Mouse (Mus musculus): ENCODE data around the gene Scd1. TPM values are rescaled to one million over a fixed set of nuclear protein-coding genes. Genes with fewer than 3 reads are reported as not detected.

Scd1 gene
- polyA plus RNA-seq, 1 experiment from 2014 or later: 8.0 TPM

GRCm38 (mm10) chr19:44392339-44393009, 15.2 kb downstream of the Scd1 start:
- H3K9ac ChIP-seq (ENCODE audit: low read depth, low read length): no peak overlapping the region
- 75% methylated on average over 5 of the region's 5 CpGs for WGBS

GRCm38 (mm10) chr19:44391856-44392255, 15.8 kb downstream of the Scd1 start:
- WGBS: 91% methylated on average over 4 of the region's 4 CpGs
- no peak for DNase-seq (ENCODE audit: low spot score)
- no peak overlapping the region for H3K9ac ChIP-seq (ENCODE audit: low read depth, low read length)

More at GRCm38 (mm10) chr19:44392339-44393009, 15.2 kb downstream of the Scd1 start:
- Histone ChIP-seq H3K27ac (replicated peaks; ENCODE audit: low read depth, low read length) (no peak overlapping the region), H3K36me3 (ENCODE audit: control insufficient read depth, insufficient read depth, low read length) (peaks cover 12% of the 10 kb centered on the region; the same call in 1 of the 2 replicates), H3K9me3 (ENCODE audit: control insufficient read depth, low read length) (no peaks in the 10 kb centered on the region), H3K4me1 (ENCODE audit: control insufficient read depth, insufficient read depth, low read length) (peaks cover 12% of the 10 kb centered on the region), H3K4me2 (ENCODE audit: low read depth, low read length) (no peak overlapping the region), H3K27me3 (replicated peaks; ENCODE audit: control insufficient read depth, insufficient read depth, low read length) (no peaks in the 10 kb centered on the region), H3K4me3 (ENCODE audit: low read depth, low read length) (no peak overlapping the region)
- DNase-seq (ENCODE audit: low spot score) (no peak), ATAC-seq (ENCODE audit: low read depth) (no peak)

GRCm38 (mm10) chr19:44389507-44389906, 18.2 kb downstream of the Scd1 start:
- 8% methylated on average over 1 of the region's 1 CpGs for WGBS
- H3K4me3 ChIP-seq (ENCODE audit: low read depth, low read length): no peak overlapping the region
- no peaks in the 10 kb centered on the region for H3K9me3 ChIP-seq (ENCODE audit: control insufficient read depth, low read length)
- DNase-seq (ENCODE audit: low spot score): no peak
- H3K36me3 ChIP-seq (ENCODE audit: control insufficient read depth, insufficient read depth, low read length): no peaks in the 10 kb centered on the region
- no peak for ATAC-seq (ENCODE audit: low read depth)
- H3K4me1 ChIP-seq (ENCODE audit: control insufficient read depth, insufficient read depth, low read length): peaks cover 12% of the 10 kb centered on the region
- no peaks in the 10 kb centered on the region for H3K27me3 ChIP-seq (replicated peaks; ENCODE audit: control insufficient read depth, insufficient read depth, low read length)
- no peak overlapping the region for H3K4me2 ChIP-seq (ENCODE audit: low read depth, low read length)
- no peak overlapping the region for H3K9ac ChIP-seq (ENCODE audit: low read depth, low read length)
- H3K27ac ChIP-seq (replicated peaks; ENCODE audit: low read depth, low read length): peak overlapping the region; percentile 85; the same call in 1 of the 2 replicates

More at GRCm38 (mm10) chr19:44391856-44392255, 15.8 kb downstream of the Scd1 start:
- H3K27ac ChIP-seq (replicated peaks; ENCODE audit: low read depth, low read length): no peak overlapping the region
- ATAC-seq (ENCODE audit: low read depth): no peak
- no peaks in the 10 kb centered on the region for H3K27me3 ChIP-seq (replicated peaks; ENCODE audit: control insufficient read depth, insufficient read depth, low read length)
- H3K36me3 ChIP-seq (ENCODE audit: control insufficient read depth, insufficient read depth, low read length): peaks cover 12% of the 10 kb centered on the region; the same call in 1 of the 2 replicates
- H3K9me3 ChIP-seq (ENCODE audit: control insufficient read depth, low read length): no peaks in the 10 kb centered on the region
- no peak overlapping the region for H3K4me3 ChIP-seq (ENCODE audit: low read depth, low read length)
- peaks cover 12% of the 10 kb centered on the region for H3K4me1 ChIP-seq (ENCODE audit: control insufficient read depth, insufficient read depth, low read length)
- no peak overlapping the region for H3K4me2 ChIP-seq (ENCODE audit: low read depth, low read length)

GRCm38 (mm10) chr19:44388475-44389428, 18.9 kb downstream of the Scd1 start:
- ATAC-seq (ENCODE audit: low read depth): peak; percentile 98
- peak overlapping the region; percentile 85 for H3K27ac ChIP-seq (replicated peaks; ENCODE audit: low read depth, low read length)
- DNase-seq (ENCODE audit: low spot score): peak; percentile 97
- peaks cover 12% of the 10 kb centered on the region for H3K4me1 ChIP-seq (ENCODE audit: control insufficient read depth, insufficient read depth, low read length)
- WGBS: 3% methylated on average over 40 of the region's 41 CpGs
- H3K9me3 ChIP-seq (ENCODE audit: control insufficient read depth, low read length): no peaks in the 10 kb centered on the region
- H3K9ac ChIP-seq (ENCODE audit: low read depth, low read length): peak overlapping the region; percentile 63
- peak overlapping the region; percentile 56 for H3K4me3 ChIP-seq (ENCODE audit: low read depth, low read length)
- no peaks in the 10 kb centered on the region for H3K27me3 ChIP-seq (replicated peaks; ENCODE audit: control insufficient read depth, insufficient read depth, low read length)
- no peaks in the 10 kb centered on the region for H3K36me3 ChIP-seq (ENCODE audit: control insufficient read depth, insufficient read depth, low read length)
- peak overlapping the region; percentile 63 for H3K4me2 ChIP-seq (ENCODE audit: low read depth, low read length)

GRCm38 (mm10) chr19:44387746-44388474, 19.8 kb downstream of the Scd1 start:
- 22% methylated on average over 19 of the region's 19 CpGs for WGBS
- ATAC-seq (ENCODE audit: low read depth): no peak
- H3K9me3 ChIP-seq (ENCODE audit: control insufficient read depth, low read length): no peaks in the 10 kb centered on the region
- peak overlapping the region; percentile 56 for H3K4me3 ChIP-seq (ENCODE audit: low read depth, low read length)
- no peaks in the 10 kb centered on the region for H3K36me3 ChIP-seq (ENCODE audit: control insufficient read depth, insufficient read depth, low read length)
- DNase-seq (ENCODE audit: low spot score): no peak
- H3K9ac ChIP-seq (ENCODE audit: low read depth, low read length): peak overlapping the region; percentile 63
- H3K4me1 ChIP-seq (ENCODE audit: control insufficient read depth, insufficient read depth, low read length): peaks cover 12% of the 10 kb centered on the region
- no peaks in the 10 kb centered on the region for H3K27me3 ChIP-seq (replicated peaks; ENCODE audit: control insufficient read depth, insufficient read depth, low read length)
- peak overlapping the region; percentile 63 for H3K4me2 ChIP-seq (ENCODE audit: low read depth, low read length)
- peak overlapping the region; percentile 85 for H3K27ac ChIP-seq (replicated peaks; ENCODE audit: low read depth, low read length)

- Histone ChIP-seq H3K36me3 (ENCODE audit: control insufficient read depth, insufficient read depth, low read length) (no peaks in the 10 kb centered on the region), H3K27me3 (replicated peaks; ENCODE audit: control insufficient read depth, insufficient read depth, low read length) (no peaks in the 10 kb centered on the region), H3K9me3 (ENCODE audit: control insufficient read depth, low read length) (no peaks in the 10 kb centered on the region), H3K4me3 (ENCODE audit: low read depth, low read length) (no peak overlapping the region), H3K9ac (ENCODE audit: low read depth, low read length) (no peak overlapping the region), H3K4me2 (ENCODE audit: low read depth, low read length) (no peak overlapping the region; the same call in 1 of the 2 replicates), H3K27ac (replicated peaks; ENCODE audit: low read depth, low read length) (no peak overlapping the region), H3K4me1 (ENCODE audit: control insufficient read depth, insufficient read depth, low read length) (peaks cover 12% of the 10 kb centered on the region)
- WGBS: 89% methylated on average over 4 of the region's 4 CpGs
- DNase-seq (ENCODE audit: low spot score): no peak
- ATAC-seq (ENCODE audit: low read depth): no peak
Observed at GRCm38 (mm10) chr19:44387089-44387671, 20.5 kb downstream of the Scd1 start.

GRCm38 (mm10) chr19:44385887-44386498, 21.7 kb downstream of the Scd1 start:
- 77% methylated on average over 6 of the region's 6 CpGs for WGBS

More at GRCm38 (mm10) chr19:44385887-44386498, 21.7 kb downstream of the Scd1 start:
- H3K4me1 ChIP-seq (ENCODE audit: control insufficient read depth, insufficient read depth, low read length): peaks cover 12% of the 10 kb centered on the region
- ATAC-seq (ENCODE audit: low read depth): no peak
- H3K27ac ChIP-seq (replicated peaks; ENCODE audit: low read depth, low read length): no peak overlapping the region
- H3K4me3 ChIP-seq (ENCODE audit: low read depth, low read length): no peak overlapping the region
- no peak for DNase-seq (ENCODE audit: low spot score)
- H3K9ac ChIP-seq (ENCODE audit: low read depth, low read length): no peak overlapping the region
- H3K27me3 ChIP-seq (replicated peaks; ENCODE audit: control insufficient read depth, insufficient read depth, low read length): no peaks in the 10 kb centered on the region
- H3K36me3 ChIP-seq (ENCODE audit: control insufficient read depth, insufficient read depth, low read length): no peaks in the 10 kb centered on the region
- H3K9me3 ChIP-seq (ENCODE audit: control insufficient read depth, low read length): no peaks in the 10 kb centered on the region
- H3K4me2 ChIP-seq (ENCODE audit: low read depth, low read length): no peak overlapping the region
